Mouse (Mus musculus) frontal cortex, postnatal 14 days (tissue): ENCODE measurements around the gene Tiprl.

Source experiments
- DNase-seq, 2 experiments: peaks; one replicate each; pipeline ENCODE4 v3.0.0; 2022; ENCODE audit warnings: low spot score in 2 of 2

Tiprl gene

GRCm38 (mm10) chr1:165236321-165237298 is at the start of gene Tiprl:
Tiprl (minus strand) TSS chr1:165236996.
- DNase-seq = peak; percentile 95 to 97

DNA sequence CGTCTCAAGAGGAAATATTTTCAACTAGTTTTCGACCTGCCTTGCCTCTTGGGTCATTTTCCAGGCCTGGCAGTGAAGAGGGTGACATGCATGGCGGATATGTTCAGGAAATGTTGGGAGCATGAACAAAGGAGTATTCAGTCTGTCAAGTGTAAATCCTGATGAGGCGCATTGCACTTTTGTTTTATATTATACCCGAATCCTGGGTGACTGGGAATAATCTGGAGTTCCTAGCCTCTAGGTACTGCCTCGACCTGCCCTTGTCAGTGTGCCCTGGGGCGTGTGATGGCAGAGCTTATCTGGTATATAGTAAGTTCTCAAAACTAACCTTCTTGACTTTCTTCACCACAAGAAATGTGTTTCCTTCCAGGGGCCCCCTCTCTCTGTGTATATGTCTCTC is 47.3 kb upstream of the Tiprl start:
- DNase-seq = no peak

DNA sequence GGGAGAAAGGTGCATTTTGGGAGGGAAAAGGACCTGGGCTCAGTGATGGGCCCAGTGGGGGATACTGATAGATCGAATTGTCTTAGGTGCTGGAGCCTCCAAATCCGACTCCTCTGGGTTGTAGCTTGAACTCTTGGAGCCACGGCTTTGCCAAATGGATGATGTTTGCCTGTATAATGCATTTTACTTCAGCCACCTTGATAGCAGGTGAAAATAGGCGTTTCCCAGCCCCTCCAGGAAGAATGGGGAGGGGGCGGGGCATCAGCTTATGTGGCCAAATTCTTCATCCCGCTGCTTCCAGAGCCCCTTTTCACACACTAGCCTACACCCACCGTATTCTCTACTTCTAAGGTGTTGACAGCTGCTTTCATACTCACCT is 46.2 kb upstream of the Tiprl start:
- no peak for DNase-seq

DNA sequence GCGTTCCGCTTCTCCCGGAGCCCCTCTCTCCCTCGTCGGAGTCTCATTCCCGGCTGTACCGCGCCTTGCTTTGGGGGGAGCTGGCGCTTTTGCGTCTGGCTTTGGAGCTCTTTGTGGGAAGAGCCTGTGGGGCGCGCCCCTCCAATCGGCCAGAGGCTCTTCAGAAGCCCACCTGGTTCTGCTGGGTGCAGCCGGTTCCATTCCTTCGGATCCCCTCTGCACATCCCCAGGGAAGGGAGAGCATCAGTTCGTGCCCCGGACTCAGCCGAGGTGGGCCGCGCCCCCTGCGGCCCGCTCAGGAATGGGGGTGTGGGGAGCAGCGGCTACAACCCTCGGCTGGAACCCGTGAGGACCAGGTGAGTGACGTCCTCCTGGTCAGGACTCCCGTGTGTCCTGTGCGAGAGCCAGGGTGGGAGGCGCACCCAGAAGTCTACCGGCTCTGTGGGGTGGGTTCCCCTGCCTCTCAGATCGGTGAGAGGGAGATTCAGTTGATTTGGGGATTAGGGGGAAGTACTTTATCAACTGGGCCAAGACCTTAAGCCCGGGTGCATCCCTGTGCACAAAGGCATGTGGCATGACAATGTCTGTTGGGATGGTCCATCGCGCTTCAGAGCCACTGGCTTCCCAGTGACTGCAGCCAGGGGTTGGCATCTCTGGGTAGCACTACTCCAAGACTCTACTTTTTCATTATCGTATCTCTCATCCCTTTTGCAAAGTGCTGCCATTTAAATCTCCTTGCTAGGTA is 45.6 kb upstream of the Tiprl start:
- no peak for DNase-seq

GRCm38 (mm10) chr1:165281351-165282221 is 44.8 kb upstream of the Tiprl start:
- DNase-seq = peak in 1 of 2 experiments; percentile 23

- DNase-seq = no peak
Measured at GRCm38 (mm10) chr1:165280741-165281140, 43.9 kb upstream of the Tiprl start.

DNA sequence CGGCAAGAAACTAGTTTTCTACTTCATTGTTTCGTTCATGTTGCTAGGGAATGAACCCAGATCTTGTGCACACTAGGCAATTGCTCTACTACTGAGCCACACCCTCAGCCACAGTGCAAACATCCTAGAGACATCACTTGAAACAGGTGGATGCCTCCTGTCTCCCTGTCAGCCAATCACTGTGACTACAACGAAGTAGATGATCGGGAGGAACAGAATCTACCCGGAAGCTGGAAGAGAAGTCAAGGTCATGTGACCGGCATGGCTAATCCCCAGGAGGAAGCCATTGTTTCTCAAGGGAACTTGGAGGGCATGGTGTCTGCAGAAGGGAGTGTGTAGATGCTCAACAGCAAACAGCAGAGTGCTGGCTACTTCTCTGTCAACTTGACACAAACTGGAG is 38.1 kb upstream of the Tiprl start:
- no peak for DNase-seq

- peak in 1 of 2 experiments; percentile 22 for DNase-seq
Measured at GRCm38 (mm10) chr1:165252027-165252671, 15.4 kb upstream of the Tiprl start.

- no peak for DNase-seq
Measured at GRCm38 (mm10) chr1:165250546-165250945, 13.8 kb upstream of the Tiprl start.

DNA sequence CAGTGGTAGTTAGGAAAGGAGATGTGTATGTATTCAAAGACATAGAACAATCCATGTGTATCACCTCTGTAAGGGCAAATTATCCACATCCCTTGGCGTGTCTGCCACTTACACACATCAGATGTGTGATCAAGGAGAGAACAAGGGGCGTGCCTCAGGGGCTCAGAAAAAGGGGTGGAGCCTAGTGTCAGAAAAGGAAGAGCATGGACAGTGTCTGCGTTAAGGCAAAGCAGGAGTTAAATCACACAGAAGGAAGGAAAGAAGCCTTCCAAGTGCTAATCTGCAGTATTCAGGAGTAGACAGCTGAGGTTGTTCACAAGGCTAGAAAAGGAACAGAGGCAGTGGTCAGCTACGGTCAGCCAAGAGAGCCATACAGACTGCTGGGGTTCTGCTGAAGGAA is 12.0 kb upstream of the Tiprl start:
- no peak for DNase-seq

GRCm38 (mm10) chr1:165247788-165248187 is 11.0 kb upstream of the Tiprl start:
- DNase-seq = no peak

DNA sequence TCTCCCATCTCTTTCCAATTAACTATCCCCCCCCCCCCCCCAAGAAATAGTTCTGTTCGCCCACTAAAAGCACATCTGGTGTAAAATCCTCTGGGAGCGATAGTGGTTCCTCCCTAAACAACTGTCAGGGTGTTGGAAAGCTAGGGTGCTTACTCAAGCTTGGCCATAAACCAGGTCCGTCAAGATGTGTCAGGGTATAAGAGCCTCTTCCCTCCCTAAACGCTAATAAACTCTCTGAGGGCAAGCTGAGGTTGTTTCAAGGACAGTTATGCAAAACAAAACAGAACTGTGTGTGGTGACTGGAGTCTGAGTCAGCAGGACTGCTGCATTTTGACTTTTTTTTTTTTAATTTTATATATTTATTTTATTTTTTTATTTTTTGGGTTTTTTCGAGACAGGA is 10.3 kb upstream of the Tiprl start:
- DNase-seq = no peak

- no peak for DNase-seq
Measured at GRCm38 (mm10) chr1:165246587-165246986, 9.8 kb upstream of the Tiprl start.

- DNase-seq = no peak
Measured at GRCm38 (mm10) chr1:165235846-165236245, 950 bp downstream of the Tiprl start.

DNA sequence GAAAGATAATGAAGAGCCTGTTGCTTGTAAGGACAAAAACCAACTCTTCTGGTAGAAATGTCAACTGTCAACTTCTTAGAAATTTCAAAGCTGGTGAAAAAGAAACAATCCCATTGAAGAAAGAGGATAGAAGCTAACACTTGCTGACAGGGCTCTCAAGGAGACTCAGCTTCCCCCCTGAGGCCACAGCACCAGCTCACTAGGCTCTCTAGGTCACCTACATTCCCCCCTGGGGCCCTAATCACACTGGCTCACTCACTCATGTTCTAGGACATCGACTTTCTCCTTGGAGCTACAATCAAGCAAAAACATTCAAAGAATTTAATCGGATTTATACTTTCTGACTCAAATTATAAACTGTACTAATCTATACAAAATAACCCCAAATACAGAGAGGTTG is 3.0 kb downstream of the Tiprl start:
- DNase-seq = no peak

- DNase-seq = no peak
Measured at GRCm38 (mm10) chr1:165230691-165231090, 6.1 kb downstream of the Tiprl start.

GRCm38 (mm10) chr1:165229577-165229976 is 7.2 kb downstream of the Tiprl start:
- DNase-seq = no peak

DNA sequence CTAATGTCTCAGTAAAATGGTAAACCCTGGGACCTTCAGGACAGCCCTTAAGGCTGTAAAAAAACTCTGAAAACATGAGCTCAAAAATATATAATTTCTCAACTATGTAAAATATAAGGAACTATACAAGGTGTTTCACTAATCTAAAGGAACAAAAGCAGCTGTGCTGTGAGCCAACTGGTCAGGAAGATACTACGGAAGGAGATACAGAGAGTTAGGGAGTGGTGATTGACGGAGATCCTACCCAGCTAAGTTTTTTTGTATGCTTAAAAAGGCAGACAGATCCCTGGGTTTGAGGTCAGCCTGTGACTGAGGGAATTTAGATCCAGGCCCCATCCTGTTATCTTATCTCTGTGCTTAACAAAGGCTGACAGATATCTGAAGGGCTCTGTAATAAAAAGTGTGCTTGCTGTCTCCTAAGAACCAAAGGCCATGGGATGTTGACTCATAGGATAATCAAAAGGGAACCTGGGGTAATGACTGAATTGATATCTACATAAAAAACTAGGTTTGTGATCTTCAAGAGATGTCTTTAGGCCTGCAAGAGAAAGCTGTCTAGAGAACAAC is 19.7 kb downstream of the Tiprl start:
- no peak for DNase-seq

DNA sequence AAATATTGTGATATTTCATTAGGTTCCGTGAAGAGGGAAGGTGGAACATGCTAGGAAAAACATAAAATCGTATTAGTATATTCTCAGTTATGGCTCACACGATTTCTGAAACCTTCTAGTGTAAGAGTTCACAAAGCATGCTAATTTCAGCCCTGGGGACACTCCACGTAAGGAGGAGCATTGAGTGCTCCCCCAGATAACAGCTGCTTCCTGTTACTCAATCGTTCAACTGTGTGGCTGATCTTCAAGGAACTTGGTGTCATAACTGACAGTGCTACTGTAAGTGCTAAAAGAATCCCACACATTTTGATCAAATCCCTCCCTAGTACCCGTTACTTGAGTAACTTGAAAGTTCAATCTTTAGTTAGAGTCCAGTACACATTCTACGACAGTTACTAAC is 21.0 kb downstream of the Tiprl start:
- no peak for DNase-seq

DNA sequence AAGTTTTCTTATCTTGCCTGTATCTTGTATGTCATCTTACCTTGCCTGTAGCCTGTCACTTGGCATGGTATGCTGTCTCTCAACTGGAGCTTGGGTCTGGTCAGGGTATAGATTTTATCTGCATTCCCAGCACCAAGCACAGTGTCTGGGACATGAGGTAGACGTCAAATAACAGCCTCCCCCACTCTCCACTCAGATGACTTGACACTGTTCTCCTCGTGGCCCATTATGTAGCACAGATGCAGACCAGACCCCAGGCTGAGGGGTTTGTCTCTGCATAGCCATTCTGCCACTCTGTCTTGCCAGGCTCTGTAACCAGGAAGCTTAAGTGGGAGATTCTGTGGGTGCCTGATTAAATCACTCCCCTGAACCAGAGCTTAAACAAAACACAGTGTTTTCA is 31.2 kb downstream of the Tiprl start:
- DNase-seq = no peak

- no peak for DNase-seq
Measured at GRCm38 (mm10) chr1:165203488-165204035, 33.2 kb downstream of the Tiprl start.
